In genomic region chr7:70515341-70515851, GRCm38 (mm10) we compare ENCODE assay signal across 9 mouse cellular contexts.
DNase-seq lines count a peak whose midpoint lies in the region; ATAC-seq and TF ChIP-seq lines count a peak whose summit lies in the region.
"Had no signal": no experiment of that assay in that cellular context is flagged by ENCODE, and none has a peak within 500 bp of the region (broad histone marks: within the 10 kb centered on the region; RNA-seq: fewer than 3 reads in every experiment).

No protein-coding gene starts in this region.

- no peak overlapping the region for H3K4me3 ChIP-seq in forebrain, embryonic 10.5 days
- H3K4me3 ChIP-seq in forebrain, embryonic 15.5 days = no peak overlapping the region
- H3K4me3 ChIP-seq in kidney, embryonic 15.5 days (replicated peaks) = no peak overlapping the region

- 33% methylated on average over 8 of the region's 8 CpGs for WGBS in forebrain, embryonic 10.5 days
- 21% methylated on average over 8 of the region's 8 CpGs for WGBS in forebrain, embryonic 15.5 days
- WGBS in kidney, embryonic 15.5 days = 9% methylated on average over 8 of the region's 8 CpGs

- TF ChIP-seq POLR2A in brain, embryonic 14.5 days (IDR thresholded peaks at IDR 0.05; ENCODE audit: borderline replicate concordance, extremely low read depth, insufficient read depth, insufficient read length, poor library complexity, severe bottlenecking) = no peak

- no peak overlapping the region for H3K4me2 ChIP-seq in forebrain, embryonic 15.5 days (replicated peaks)
- peak overlapping the region; percentile 38 for H3K4me2 ChIP-seq in kidney, embryonic 15.5 days

- H3K27ac ChIP-seq in forebrain, embryonic 10.5 days = peak overlapping the region; percentile 60; the same call in 1 of the 2 replicates
- no peak overlapping the region for H3K27ac ChIP-seq in forebrain, embryonic 15.5 days (replicated peaks)
- H3K27ac ChIP-seq in kidney, embryonic 15.5 days = peak overlapping the region; percentile 84

- DNase-seq in forebrain, embryonic 10.5 days (ENCODE audit: extremely low spot score, low spot score) = no peak
- peak; percentile 12 for DNase-seq in brain, embryonic 14.5 days (ENCODE audit: low read depth)
- peak; percentile 32 for DNase-seq in lung, postnatal 10 days
- DNase-seq in layer of hippocampus, postnatal 36 days = no peak
- no peak for DNase-seq in right cerebral cortex, postnatal 14 days
- DNase-seq: thymus, adult 18-20 months had no signal

- no peaks in the 10 kb centered on the region for H3K36me3 ChIP-seq in forebrain, embryonic 10.5 days (replicated peaks)
- no peaks in the 10 kb centered on the region for H3K36me3 ChIP-seq in forebrain, embryonic 15.5 days
- no peaks in the 10 kb centered on the region for H3K36me3 ChIP-seq in kidney, embryonic 15.5 days

- H3K27me3 ChIP-seq in forebrain, embryonic 10.5 days (ENCODE audit: poor library complexity, severe bottlenecking) = peaks cover 45% of the 10 kb centered on the region
- no peaks in the 10 kb centered on the region for H3K27me3 ChIP-seq in forebrain, embryonic 15.5 days
- no peaks in the 10 kb centered on the region for H3K27me3 ChIP-seq in kidney, embryonic 15.5 days

- no peak for TF ChIP-seq CTCF in brain, embryonic 14.5 days (IDR thresholded peaks at IDR 0.05; ENCODE audit: borderline replicate concordance, extremely low read depth, insufficient read depth, insufficient read length)

- peaks cover 25% of the 10 kb centered on the region for H3K4me1 ChIP-seq in forebrain, embryonic 10.5 days
- no peaks in the 10 kb centered on the region for H3K4me1 ChIP-seq in forebrain, embryonic 15.5 days
- H3K4me1 ChIP-seq in kidney, embryonic 15.5 days = peaks cover 34% of the 10 kb centered on the region

- no peaks in the 10 kb centered on the region for H3K9me3 ChIP-seq in forebrain, embryonic 10.5 days
- H3K9me3 ChIP-seq in forebrain, embryonic 15.5 days = no peaks in the 10 kb centered on the region
- H3K9me3 ChIP-seq in kidney, embryonic 15.5 days (replicated peaks) = no peaks in the 10 kb centered on the region

- no peak overlapping the region for H3K9ac ChIP-seq in forebrain, embryonic 15.5 days (replicated peaks)
- H3K9ac ChIP-seq in kidney, embryonic 15.5 days = no peak overlapping the region

- ATAC-seq in forebrain, embryonic 15.5 days (replicated peaks) = no peak
- peak; percentile 79 for ATAC-seq in kidney, embryonic 15.5 days (replicated peaks; ENCODE audit: low FRiP score)
- no peak for ATAC-seq in megakaryocyte progenitor cell, adult 5-6 weeks (replicated peaks; ENCODE audit: poor library complexity)

Comparison
In these comparisons a context has a peak if more than half of its experiments do, and no peak if none do; other contexts are left out.
1. DNase-seq: peak in brain, embryonic 14.5 days (single experiment) and lung, postnatal 10 days (single experiment); none in forebrain, embryonic 10.5 days (single experiment), layer of hippocampus, postnatal 36 days (0 of 2) and right cerebral cortex, postnatal 14 days (single experiment).